Mouse (Mus musculus): ENCODE results near the gene Lrp1. TPM values are rescaled to one million over a fixed set of nuclear protein-coding genes. Genes with fewer than 3 reads are reported as not detected.

The Lrp1 gene
- total RNA-seq (2018; cell fraction: chromatin; rRNA removed), result 1,000 to 10,000 TPM in 10 of 26 experiments, 100 to 1,000 TPM in 16; 161 to 1,849 (median 957) TPM
- 100 to 1,000 TPM; 187 to 924 (median 416) TPM for total RNA-seq (2018; cell fraction: cytosol; rRNA removed)
- 1,000 to 10,000 TPM in 20 of 26 experiments, 100 to 1,000 TPM in 6; 439 to 3,096 (median 1,237) TPM for total RNA-seq (2018; cell fraction: nucleus; rRNA removed)
- 315 to 785 TPM (median 440 TPM) in 3 replicates for polyA plus RNA-seq (2018)

GRCm38 (mm10) chr10:127620406-127621190 lies at the start of gene Lrp1:
TSS of gene Lrp1 (minus strand) at chr10:127621148.
- WGBS (ENCODE audit: missing documents), result 19% methylated on average over 26 of the region's 32 CpGs
- peaks cover 12% of the 10 kb centered on the region; the same call in 1 of the 2 replicates for H3K36me3 ChIP-seq (ENCODE audit: inconsistent target)
- H3K79me2 ChIP-seq (ENCODE audit: inconsistent target), result peaks cover 53% of the 10 kb centered on the region
- peak within 1 kb of the TSS; percentile 99 for H3K27ac ChIP-seq
- H3K4me3 ChIP-seq (ENCODE audit: inconsistent target), result peak within 1 kb of the TSS; percentile 85

GRCm38 (mm10) chr10:127670185-127670584 lies 49.2 kb upstream of the Lrp1 start:
- Histone ChIP-seq H3K79me2 (ENCODE audit: inconsistent target) (peaks cover 11% of the 10 kb centered on the region), H3K36me3 (ENCODE audit: inconsistent target) (no peaks in the 10 kb centered on the region)
- WGBS (ENCODE audit: missing documents), result 100% methylated on average over 2 of the region's 2 CpGs

GRCm38 (mm10) chr10:127669170-127669569 lies 48.2 kb upstream of the Lrp1 start:
- 59% methylated on average over 7 of the region's 7 CpGs for WGBS (ENCODE audit: missing documents)
- Histone ChIP-seq H3K79me2 (ENCODE audit: inconsistent target) (peaks cover 21% of the 10 kb centered on the region), H3K36me3 (ENCODE audit: inconsistent target) (peaks cover 8% of the 10 kb centered on the region; the same call in 1 of the 2 replicates), H3K4me3 (ENCODE audit: inconsistent target) (peak overlapping the region; percentile 43; the same call in 1 of the 2 replicates), H3K27ac (peak overlapping the region; percentile 97)

More at GRCm38 (mm10) chr10:127670185-127670584, 49.2 kb upstream of the Lrp1 start:
- Histone ChIP-seq H3K4me3 (ENCODE audit: inconsistent target) (no peak overlapping the region), H3K27ac (no peak overlapping the region)

- WGBS (ENCODE audit: missing documents), result 2% methylated on average over 38 of the region's 40 CpGs
These were observed 47.4 kb upstream of the Lrp1 start, which contains the start of gene Nab2 for GRCm38 (mm10) chr10:127668093-127669050. TSS of gene Nab2 (minus strand) at chr10:127668568.

GRCm38 (mm10) chr10:127667269-127668092 lies 46.5 kb upstream of the Lrp1 start:
- peak overlapping the region; percentile 43 for H3K4me3 ChIP-seq (ENCODE audit: inconsistent target)
- WGBS (ENCODE audit: missing documents), result under 1% methylated on average over 35 of the region's 35 CpGs
- H3K36me3 ChIP-seq (ENCODE audit: inconsistent target), result peaks cover 14% of the 10 kb centered on the region; the same call in 1 of the 2 replicates
- peak overlapping the region; percentile 97 for H3K27ac ChIP-seq
- peaks cover 36% of the 10 kb centered on the region for H3K79me2 ChIP-seq (ENCODE audit: inconsistent target)

More at GRCm38 (mm10) chr10:127668093-127669050, 47.4 kb upstream of the Lrp1 start, which contains the start of gene Nab2:
- Histone ChIP-seq H3K4me3 (ENCODE audit: inconsistent target) (peak within 1 kb of the TSS; percentile 43), H3K36me3 (ENCODE audit: inconsistent target) (peaks cover 14% of the 10 kb centered on the region; the same call in 1 of the 2 replicates), H3K79me2 (ENCODE audit: inconsistent target) (peaks cover 29% of the 10 kb centered on the region), H3K27ac (peak within 1 kb of the TSS; percentile 97)

- WGBS (ENCODE audit: missing documents), result 1% methylated on average over 64 of the region's 73 CpGs
- peaks cover 14% of the 10 kb centered on the region; the same call in 1 of the 2 replicates for H3K36me3 ChIP-seq (ENCODE audit: inconsistent target)
- peak within 1 kb of the TSS; percentile 97 for H3K27ac ChIP-seq
- H3K4me3 ChIP-seq (ENCODE audit: inconsistent target), result peak within 1 kb of the TSS; percentile 93
- peaks cover 36% of the 10 kb centered on the region for H3K79me2 ChIP-seq (ENCODE audit: inconsistent target)
These were observed 45.7 kb upstream of the Lrp1 start, which contains the start of gene Nemp1 for GRCm38 (mm10) chr10:127666501-127667268. TSS of gene Nemp1 (plus strand) at chr10:127666901.

GRCm38 (mm10) chr10:127665366-127666181 lies 44.6 kb upstream of the Lrp1 start:
- H3K27ac ChIP-seq, result peak overlapping the region; percentile 86
- peaks cover 36% of the 10 kb centered on the region for H3K79me2 ChIP-seq (ENCODE audit: inconsistent target)
- 23% methylated on average over 14 of the region's 14 CpGs for WGBS (ENCODE audit: missing documents)
- peak overlapping the region; percentile 93 for H3K4me3 ChIP-seq (ENCODE audit: inconsistent target)
- peaks cover 14% of the 10 kb centered on the region; the same call in 1 of the 2 replicates for H3K36me3 ChIP-seq (ENCODE audit: inconsistent target)

- Histone ChIP-seq H3K79me2 (ENCODE audit: inconsistent target) (peaks cover 36% of the 10 kb centered on the region), H3K27ac (peak overlapping the region; percentile 86), H3K36me3 (ENCODE audit: inconsistent target) (peaks cover 19% of the 10 kb centered on the region), H3K4me3 (ENCODE audit: inconsistent target) (peak overlapping the region; percentile 93)
- WGBS (ENCODE audit: missing documents), result 85% methylated on average over 13 of the region's 13 CpGs
These were observed 43.9 kb upstream of the Lrp1 start for GRCm38 (mm10) chr10:127664891-127665290.

GRCm38 (mm10) chr10:127664166-127664565 lies 43.2 kb upstream of the Lrp1 start:
- 91% methylated on average over 16 of the region's 16 CpGs for WGBS (ENCODE audit: missing documents)
- Histone ChIP-seq H3K79me2 (ENCODE audit: inconsistent target) (peaks cover 36% of the 10 kb centered on the region), H3K27ac (no peak overlapping the region)

GRCm38 (mm10) chr10:127663590-127663989 lies 42.6 kb upstream of the Lrp1 start:
- Histone ChIP-seq H3K4me3 (ENCODE audit: inconsistent target) (no peak overlapping the region), H3K36me3 (ENCODE audit: inconsistent target) (peaks cover 32% of the 10 kb centered on the region), H3K27ac (no peak overlapping the region), H3K79me2 (ENCODE audit: inconsistent target) (peaks cover 36% of the 10 kb centered on the region)
- 89% methylated on average over 5 of the region's 5 CpGs for WGBS (ENCODE audit: missing documents)

More at GRCm38 (mm10) chr10:127664166-127664565, 43.2 kb upstream of the Lrp1 start:
- H3K36me3 ChIP-seq (ENCODE audit: inconsistent target), result peaks cover 26% of the 10 kb centered on the region
- no peak overlapping the region for H3K4me3 ChIP-seq (ENCODE audit: inconsistent target)

GRCm38 (mm10) chr10:127662666-127663253 lies 41.8 kb upstream of the Lrp1 start:
- Histone ChIP-seq H3K36me3 (ENCODE audit: inconsistent target) (peaks cover 39% of the 10 kb centered on the region), H3K79me2 (ENCODE audit: inconsistent target) (peaks cover 36% of the 10 kb centered on the region), H3K4me3 (ENCODE audit: inconsistent target) (no peak overlapping the region), H3K27ac (peak overlapping the region; percentile 65)
- 84% methylated on average over 19 of the region's 19 CpGs for WGBS (ENCODE audit: missing documents)

Measured in macrophage (primary cell).